Mouse (Mus musculus): ENCODE results near the gene Zmym6. TPM values are rescaled to one million over a fixed set of nuclear protein-coding genes. Genes with fewer than 3 reads are reported as not detected.

The Zmym6 gene
- total RNA-seq, 1 experiment, result 18.1 TPM

DNA sequence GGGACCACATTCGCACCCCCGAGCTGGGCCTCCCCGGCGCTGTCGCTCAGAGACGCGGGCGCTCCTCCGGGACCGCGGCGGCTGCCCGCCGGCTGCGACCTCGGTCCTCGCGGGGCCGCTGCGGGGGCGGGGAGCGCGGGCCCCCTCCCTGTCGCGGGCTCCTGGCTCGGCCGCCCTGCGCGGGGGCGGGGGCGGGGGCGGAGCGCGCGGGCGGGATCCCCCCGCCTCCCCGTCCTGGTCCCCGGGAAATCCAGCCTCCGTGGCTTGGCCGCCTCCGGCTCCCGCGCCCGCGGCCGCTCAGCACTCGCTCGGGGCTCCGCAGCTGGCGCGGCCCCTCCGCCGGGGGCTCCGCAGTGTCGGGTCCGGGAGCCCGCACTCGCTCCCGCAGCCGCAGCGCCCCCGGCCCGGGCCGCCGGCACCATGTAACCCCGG is 91.7 kb downstream of the Zmym6 start, which contains the start of gene Dlgap3:
Gene Dlgap3, plus strand, starts transcription at position 291 of the 432 bp plus-strand sequence.
- peaks cover 2 to 19% of the 10 kb centered on the region in 2 experiments; a peak in 3 of 4 replicates for H3K4me1 ChIP-seq (ENCODE audit: control insufficient read depth in 2 of 2, insufficient read depth in 2 of 2, low read length in 2 of 2, poor library complexity in 1 of 2)
- TF ChIP-seq ZC3H11A (IDR thresholded peaks at IDR 0.05; ENCODE audit: borderline replicate concordance, low read depth, low read length) (no peak), CHD2 (IDR thresholded peaks at IDR 0.05; ENCODE audit: low read depth, low read length) (no peak), MAFK (IDR thresholded peaks at IDR 0.05; ENCODE audit: insufficient read depth, low read depth, low read length) (no peak)
- H3K27ac ChIP-seq (ENCODE audit: insufficient read depth, low read depth, low read length, poor library complexity, severe bottlenecking), result no peak within 1 kb of the TSS
- H3K4me3 ChIP-seq (ENCODE audit: insufficient read depth in 1 of 2, low read depth in 1 of 2, low read length in 2 of 2, poor library complexity in 1 of 2, severe bottlenecking in 1 of 2), result peak within 1 kb of the TSS; percentile 81 to 88
- no peaks in the 10 kb centered on the region for H3K9me3 ChIP-seq (ENCODE audit: control insufficient read depth, insufficient read depth, low read depth, low read length)
- no peak for DNase-seq (ENCODE audit: low read depth, low spot score)
- no peaks in the 10 kb centered on the region for H3K36me3 ChIP-seq (ENCODE audit: control insufficient read depth, insufficient read depth, low read length, poor library complexity, severe bottlenecking)
- H3K9ac ChIP-seq (ENCODE audit: insufficient read depth, low read depth, low read length, poor library complexity, severe bottlenecking), result peak within 1 kb of the TSS; percentile 71
- in situ Hi-C loops (cut with MboI; ENCODE audit: low sequenced_read_pairs in 2 of 2, unreplicated experiment in 2 of 2), result no loop called here

GRCm38 (mm10) chr4:127169346-127170221 is 92.4 kb downstream of the Zmym6 start:
- in situ Hi-C loops (cut with MboI; ENCODE audit: low sequenced_read_pairs in 2 of 2, unreplicated experiment in 2 of 2), result no loop called here
- Histone ChIP-seq H3K9ac (ENCODE audit: insufficient read depth, low read depth, low read length, poor library complexity, severe bottlenecking) (peak overlapping the region; percentile 71), H3K36me3 (ENCODE audit: control insufficient read depth, insufficient read depth, low read length, poor library complexity, severe bottlenecking) (no peaks in the 10 kb centered on the region), H3K4me3 (ENCODE audit: insufficient read depth in 1 of 2, low read depth in 1 of 2, low read length in 2 of 2, poor library complexity in 1 of 2, severe bottlenecking in 1 of 2) (peak overlapping the region; percentile 81 to 88), H3K27ac (ENCODE audit: insufficient read depth, low read depth, low read length, poor library complexity, severe bottlenecking) (no peak overlapping the region), H3K4me1 (ENCODE audit: control insufficient read depth in 2 of 2, insufficient read depth in 2 of 2, low read length in 2 of 2, poor library complexity in 1 of 2) (peaks cover 2 to 22% of the 10 kb centered on the region in 2 experiments; a peak in 3 of 4 replicates), H3K9me3 (ENCODE audit: control insufficient read depth, insufficient read depth, low read depth, low read length) (no peaks in the 10 kb centered on the region)
- DNase-seq (ENCODE audit: low read depth, low spot score), result no peak
- no peak for TF ChIP-seq HCFC1 (IDR thresholded peaks at IDR 0.05; ENCODE audit: borderline replicate concordance, insufficient read depth, low read length)
- no peak for TF ChIP-seq CHD2 (IDR thresholded peaks at IDR 0.05; ENCODE audit: low read depth, low read length)
- TF ChIP-seq ZC3H11A (IDR thresholded peaks at IDR 0.05; ENCODE audit: borderline replicate concordance, low read depth, low read length), result no peak
- TF ChIP-seq MAFK (IDR thresholded peaks at IDR 0.05; ENCODE audit: insufficient read depth, low read depth, low read length), result no peak
- no peak for TF ChIP-seq ZNF384 (IDR thresholded peaks at IDR 0.05; ENCODE audit: low read depth, low read length)

DNA sequence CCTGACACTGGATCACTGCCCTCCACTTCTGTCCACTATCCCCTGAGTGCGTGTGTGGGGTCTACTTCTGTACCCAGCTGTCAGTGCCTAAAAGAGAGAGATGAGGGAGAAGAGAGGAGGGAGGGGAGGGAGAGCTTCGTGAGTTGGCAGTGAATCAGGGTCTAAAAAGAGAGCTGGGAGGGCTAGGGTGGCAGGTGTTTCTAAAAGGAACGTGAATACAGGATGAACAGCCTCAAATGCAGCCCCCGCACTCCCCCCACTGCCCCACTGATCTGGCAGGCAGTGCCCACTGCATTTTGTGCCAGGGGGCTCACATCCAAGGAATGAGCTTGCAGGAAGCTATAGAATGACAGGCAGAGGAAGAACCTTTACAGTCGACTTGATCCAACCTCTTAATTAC is 93.7 kb downstream of the Zmym6 start:
- no peak overlapping the region for H3K4me3 ChIP-seq (ENCODE audit: insufficient read depth in 1 of 2, low read depth in 1 of 2, low read length in 2 of 2, poor library complexity in 1 of 2, severe bottlenecking in 1 of 2)
- no peak overlapping the region for H3K27ac ChIP-seq (ENCODE audit: insufficient read depth, low read depth, low read length, poor library complexity, severe bottlenecking)
- in situ Hi-C loops (cut with MboI; ENCODE audit: low sequenced_read_pairs in 2 of 2, unreplicated experiment in 2 of 2), result no loop called here
- no peak overlapping the region for H3K9ac ChIP-seq (ENCODE audit: insufficient read depth, low read depth, low read length, poor library complexity, severe bottlenecking)
- peaks cover 2 to 26% of the 10 kb centered on the region in 2 experiments; a peak in 3 of 4 replicates for H3K4me1 ChIP-seq (ENCODE audit: control insufficient read depth in 2 of 2, insufficient read depth in 2 of 2, low read length in 2 of 2, poor library complexity in 1 of 2)
- no peak for DNase-seq (ENCODE audit: low read depth, low spot score)
- TF ChIP-seq HCFC1 (IDR thresholded peaks at IDR 0.05; ENCODE audit: borderline replicate concordance, insufficient read depth, low read length) (no peak), CHD2 (IDR thresholded peaks at IDR 0.05; ENCODE audit: low read depth, low read length) (no peak), ZC3H11A (IDR thresholded peaks at IDR 0.05; ENCODE audit: borderline replicate concordance, low read depth, low read length) (no peak), MAFK (IDR thresholded peaks at IDR 0.05; ENCODE audit: insufficient read depth, low read depth, low read length) (no peak), ZNF384 (IDR thresholded peaks at IDR 0.05; ENCODE audit: low read depth, low read length) (no peak)
- no peaks in the 10 kb centered on the region for H3K9me3 ChIP-seq (ENCODE audit: control insufficient read depth, insufficient read depth, low read depth, low read length)
- H3K36me3 ChIP-seq (ENCODE audit: control insufficient read depth, insufficient read depth, low read length, poor library complexity, severe bottlenecking), result no peaks in the 10 kb centered on the region

- H3K4me1 ChIP-seq (ENCODE audit: control insufficient read depth in 2 of 2, insufficient read depth in 2 of 2, low read length in 2 of 2, poor library complexity in 1 of 2), result peaks cover 2 to 26% of the 10 kb centered on the region in 2 experiments; a peak in 3 of 4 replicates
- no peak for DNase-seq (ENCODE audit: low read depth, low spot score)
- H3K4me3 ChIP-seq (ENCODE audit: insufficient read depth in 1 of 2, low read depth in 1 of 2, low read length in 2 of 2, poor library complexity in 1 of 2, severe bottlenecking in 1 of 2), result no peak overlapping the region
- TF ChIP-seq ZNF384 (IDR thresholded peaks at IDR 0.05; ENCODE audit: low read depth, low read length) (no peak), CHD2 (IDR thresholded peaks at IDR 0.05; ENCODE audit: low read depth, low read length) (no peak), ZC3H11A (IDR thresholded peaks at IDR 0.05; ENCODE audit: borderline replicate concordance, low read depth, low read length) (no peak), HCFC1 (IDR thresholded peaks at IDR 0.05; ENCODE audit: borderline replicate concordance, insufficient read depth, low read length) (no peak), MAFK (IDR thresholded peaks at IDR 0.05; ENCODE audit: insufficient read depth, low read depth, low read length) (no peak)
- no peak overlapping the region for H3K27ac ChIP-seq (ENCODE audit: insufficient read depth, low read depth, low read length, poor library complexity, severe bottlenecking)
- no peaks in the 10 kb centered on the region for H3K9me3 ChIP-seq (ENCODE audit: control insufficient read depth, insufficient read depth, low read depth, low read length)
- in situ Hi-C loops (cut with MboI; ENCODE audit: low sequenced_read_pairs in 2 of 2, unreplicated experiment in 2 of 2), result no loop called here
- no peak overlapping the region for H3K9ac ChIP-seq (ENCODE audit: insufficient read depth, low read depth, low read length, poor library complexity, severe bottlenecking)
- H3K36me3 ChIP-seq (ENCODE audit: control insufficient read depth, insufficient read depth, low read length, poor library complexity, severe bottlenecking), result no peaks in the 10 kb centered on the region
Measured at GRCm38 (mm10) chr4:127171341-127171905, 94.2 kb downstream of the Zmym6 start.
